Mouse (Mus musculus): ENCODE results near the gene Dynlt1b. TPM values are rescaled to one million over a fixed set of nuclear protein-coding genes. Genes with fewer than 3 reads are reported as not detected.
A peak's percentile ranks its signal among the peaks of the same experiment; 100 is the strongest.
"Not testable (repeated sequence)": the region's sequence is repeated elsewhere in the genome, so short reads cannot be mapped to it uniquely, and the experiment has no call there.

Gene Dynlt1b
- polyA plus RNA-seq (2012; rRNA removed) (130 and 152 TPM in 2 replicates), polyA plus RNA-seq (2014; fragmentation: Nextera tagmentation; extraction: Ambion mirVana) (248 and 254 TPM in 2 replicates)

DNA sequence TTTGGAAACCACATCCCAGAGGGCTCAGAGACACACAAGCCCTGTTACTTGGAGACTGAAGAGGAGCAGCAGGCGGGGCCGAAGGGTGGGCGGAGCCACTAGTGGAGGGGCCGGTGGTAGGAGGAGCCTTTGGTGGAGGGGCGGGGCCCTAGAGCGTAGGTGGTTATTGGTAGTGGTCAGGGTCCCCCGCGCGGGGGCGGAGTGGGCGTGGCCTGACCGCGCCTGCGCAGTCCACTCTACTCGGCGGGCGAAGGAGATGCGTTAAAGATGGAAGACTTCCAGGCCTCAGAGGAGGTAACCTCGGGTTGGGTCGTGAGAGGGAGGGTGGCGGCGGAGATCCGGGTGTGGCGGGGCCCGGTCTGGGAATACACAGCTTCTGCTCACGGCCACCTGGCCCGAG is at the start of gene Dynlt1b:
TSS of gene Dynlt1b (plus strand) at position 168 of the 400 bp plus-strand sequence.
- not testable (repeated sequence) for H3K27me3 ChIP-seq (ENCODE audit: control insufficient read depth, insufficient read depth, low read length); H3K27ac ChIP-seq; H3K36me3 ChIP-seq (replicated peaks; ENCODE audit: control insufficient read depth, insufficient read depth, low read depth); H3K9me3 ChIP-seq (ENCODE audit: control insufficient read depth, low read length); H3K4me1 ChIP-seq (replicated peaks; ENCODE audit: control insufficient read depth in 2 of 2, insufficient read depth in 2 of 2, low read length in 1 of 2)
- H3K9ac ChIP-seq (replicated peaks), result peak within 1 kb of the TSS; percentile 57
- 0% methylated on average over 27 of the region's 27 CpGs for WGBS (ENCODE audit: insufficient replicate concordance)
- DNase-seq (ENCODE audit: low read depth in 3 of 3, low spot score in 3 of 3) (peak; percentile 83 to 99 (median 98)), ATAC-seq (ENCODE audit: insufficient read depth) (peak; percentile 92)
- H3K4me3 ChIP-seq (ENCODE audit: insufficient read depth in 1 of 2, low read depth in 2 of 2, low read length in 2 of 2), result peak within 1 kb of the TSS; percentile 48 to 66
- peak; percentile 39; the same call in 1 of the 2 replicates for TF ChIP-seq CTCF (IDR thresholded peaks at IDR 0.05; ENCODE audit: low read depth)
- peak within 1 kb of the TSS; percentile 67 for H3K4me2 ChIP-seq (ENCODE audit: low read depth)

DNA sequence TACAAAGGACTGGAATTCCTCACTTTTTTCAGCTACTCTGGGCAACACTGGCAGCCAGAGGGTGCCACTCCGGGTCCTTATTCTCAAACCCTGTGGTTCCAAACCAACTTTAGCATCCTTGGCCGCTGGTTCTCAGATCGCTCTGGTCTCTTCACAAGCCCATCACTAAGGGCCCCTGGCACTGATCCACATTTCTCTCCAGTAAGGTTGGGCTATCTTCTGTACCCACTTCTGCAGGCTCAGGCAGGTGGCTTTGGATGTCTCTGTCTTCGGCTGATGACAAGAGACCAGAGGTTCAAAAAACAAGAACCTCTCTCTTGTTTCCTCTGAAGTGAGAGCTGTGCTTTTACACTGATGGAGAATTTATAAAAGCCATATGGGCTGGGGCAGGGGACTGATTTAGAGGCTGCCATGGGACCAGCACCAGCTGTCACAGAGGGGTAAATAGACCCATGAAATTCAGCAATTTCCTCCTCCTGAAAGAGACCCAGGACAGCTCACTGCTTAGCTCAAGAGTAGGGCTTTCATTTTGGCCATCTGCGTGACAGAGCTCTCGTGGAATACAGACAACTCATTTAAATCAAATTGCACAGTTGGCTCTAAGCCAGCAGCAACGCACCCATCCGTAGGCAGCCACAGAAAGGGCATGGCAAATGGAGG is 49.6 kb upstream of the Dynlt1b start:
- H3K9ac ChIP-seq (replicated peaks); ATAC-seq (ENCODE audit: insufficient read depth); H3K9me3 ChIP-seq (ENCODE audit: control insufficient read depth, low read length); H3K4me2 ChIP-seq (ENCODE audit: low read depth); H3K27ac ChIP-seq; DNase-seq (ENCODE audit: low read depth in 3 of 3, low spot score in 3 of 3); H3K4me3 ChIP-seq (ENCODE audit: insufficient read depth in 1 of 2, low read depth in 2 of 2, low read length in 2 of 2); H3K4me1 ChIP-seq (replicated peaks; ENCODE audit: control insufficient read depth in 2 of 2, insufficient read depth in 2 of 2, low read length in 1 of 2); H3K36me3 ChIP-seq (replicated peaks; ENCODE audit: control insufficient read depth, insufficient read depth, low read depth); H3K27me3 ChIP-seq (ENCODE audit: control insufficient read depth, insufficient read depth, low read length): not testable (repeated sequence)
- 50% methylated on average over 1 of the region's 8 CpGs for WGBS (ENCODE audit: insufficient replicate concordance)

DNA sequence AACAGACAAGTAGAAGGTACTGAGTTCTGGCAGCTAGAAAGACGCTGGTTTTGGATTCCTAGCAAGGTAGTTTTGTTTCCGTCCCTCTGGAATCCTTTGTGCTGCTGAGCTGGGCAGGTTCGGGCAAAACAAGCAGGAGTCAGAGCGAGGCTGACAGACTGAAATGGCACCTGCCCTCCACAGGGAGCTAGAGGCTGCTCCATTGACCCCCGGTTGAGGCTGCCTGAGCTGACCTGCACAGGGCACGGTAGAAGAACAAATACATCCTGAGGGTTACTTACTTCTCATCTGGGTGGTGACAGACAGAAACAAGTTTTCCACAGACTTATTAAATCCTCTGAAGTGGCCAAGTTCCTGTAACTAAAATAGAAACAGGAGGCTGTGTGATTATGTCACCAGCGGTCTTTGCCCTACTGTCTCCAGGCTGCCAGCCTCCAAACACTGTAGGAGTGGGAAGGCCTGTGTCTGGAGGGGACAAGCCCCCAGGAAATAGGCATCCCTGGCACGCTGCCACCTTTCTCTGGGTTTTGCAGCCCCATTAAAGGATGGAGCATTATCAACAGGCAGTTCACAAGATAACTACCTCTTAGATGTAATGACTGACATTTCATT is 48.7 kb upstream of the Dynlt1b start:
- not testable (repeated sequence) for H3K9me3 ChIP-seq (ENCODE audit: control insufficient read depth, low read length); H3K4me1 ChIP-seq (replicated peaks; ENCODE audit: control insufficient read depth in 2 of 2, insufficient read depth in 2 of 2, low read length in 1 of 2); H3K4me3 ChIP-seq (ENCODE audit: insufficient read depth in 1 of 2, low read depth in 2 of 2, low read length in 2 of 2); DNase-seq (ENCODE audit: low read depth in 3 of 3, low spot score in 3 of 3); ATAC-seq (ENCODE audit: insufficient read depth); H3K27me3 ChIP-seq (ENCODE audit: control insufficient read depth, insufficient read depth, low read length); H3K9ac ChIP-seq (replicated peaks); H3K4me2 ChIP-seq (ENCODE audit: low read depth); H3K27ac ChIP-seq; H3K36me3 ChIP-seq (replicated peaks; ENCODE audit: control insufficient read depth, insufficient read depth, low read depth)
- no CpG with 5 or more reads among the region's 8 CpGs for WGBS (ENCODE audit: insufficient replicate concordance)

DNA sequence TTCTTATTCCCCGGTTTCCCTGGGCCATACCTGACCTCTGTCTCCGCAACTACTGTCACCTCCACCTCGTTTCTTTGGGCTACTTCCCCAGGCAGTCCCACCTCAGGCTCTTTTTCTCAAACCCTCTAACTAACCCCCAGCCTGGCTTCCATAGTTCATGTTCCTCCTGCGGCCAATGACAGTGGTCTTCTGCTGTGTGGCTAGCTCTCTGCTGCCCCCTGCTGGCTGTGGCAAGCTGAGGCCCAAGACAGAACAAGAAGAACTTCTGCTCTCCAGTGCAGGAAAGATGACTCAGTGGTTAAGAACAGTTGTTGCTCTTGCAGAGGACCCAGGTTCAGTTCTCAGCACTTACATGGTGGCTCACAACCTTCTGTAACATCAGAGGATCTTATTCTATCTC is 43.0 kb upstream of the Dynlt1b start:
- DNase-seq (ENCODE audit: low read depth in 3 of 3, low spot score in 3 of 3); H3K9me3 ChIP-seq (ENCODE audit: control insufficient read depth, low read length); H3K36me3 ChIP-seq (replicated peaks; ENCODE audit: control insufficient read depth, insufficient read depth, low read depth); ATAC-seq (ENCODE audit: insufficient read depth); H3K4me2 ChIP-seq (ENCODE audit: low read depth); H3K27ac ChIP-seq; H3K9ac ChIP-seq (replicated peaks); H3K4me1 ChIP-seq (replicated peaks; ENCODE audit: control insufficient read depth in 2 of 2, insufficient read depth in 2 of 2, low read length in 1 of 2); H3K27me3 ChIP-seq (ENCODE audit: control insufficient read depth, insufficient read depth, low read length); H3K4me3 ChIP-seq (ENCODE audit: insufficient read depth in 1 of 2, low read depth in 2 of 2, low read length in 2 of 2): not testable (repeated sequence)
- WGBS (ENCODE audit: insufficient replicate concordance), result no CpG with 5 or more reads among the region's 4 CpGs

DNA sequence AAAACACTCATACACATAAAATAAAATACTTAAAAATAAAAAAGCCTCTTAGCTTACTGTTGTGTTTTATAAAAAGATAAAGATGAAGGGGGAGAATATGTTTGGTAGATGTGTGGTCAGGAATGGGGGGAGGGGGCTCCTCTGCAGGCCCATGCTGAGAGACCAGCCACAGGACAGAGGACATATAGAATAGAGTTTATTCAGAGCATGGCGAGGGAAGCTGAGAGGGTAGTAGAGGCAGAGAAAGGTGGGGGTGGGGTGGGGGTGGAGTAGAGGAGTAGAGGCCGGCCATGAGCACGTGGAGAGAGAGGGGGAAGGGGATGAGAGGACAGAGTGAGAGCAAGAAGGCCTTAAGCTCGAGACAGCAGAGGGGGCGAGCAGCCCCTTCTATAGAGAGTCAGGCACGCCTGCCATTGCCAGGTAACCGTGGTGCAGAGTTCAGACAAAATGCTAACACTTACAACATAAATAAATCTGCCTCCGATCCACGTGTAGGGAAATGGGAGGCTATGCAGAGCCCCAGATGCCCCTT is 42.5 kb upstream of the Dynlt1b start:
- H3K4me3 ChIP-seq (ENCODE audit: insufficient read depth in 1 of 2, low read depth in 2 of 2, low read length in 2 of 2); H3K4me2 ChIP-seq (ENCODE audit: low read depth); DNase-seq (ENCODE audit: low read depth in 3 of 3, low spot score in 3 of 3); ATAC-seq (ENCODE audit: insufficient read depth); H3K36me3 ChIP-seq (replicated peaks; ENCODE audit: control insufficient read depth, insufficient read depth, low read depth); H3K9me3 ChIP-seq (ENCODE audit: control insufficient read depth, low read length); H3K27ac ChIP-seq; H3K4me1 ChIP-seq (replicated peaks; ENCODE audit: control insufficient read depth in 2 of 2, insufficient read depth in 2 of 2, low read length in 1 of 2); H3K27me3 ChIP-seq (ENCODE audit: control insufficient read depth, insufficient read depth, low read length); H3K9ac ChIP-seq (replicated peaks): not testable (repeated sequence)
- WGBS (ENCODE audit: insufficient replicate concordance), result no CpG with 5 or more reads among the region's 9 CpGs

DNA sequence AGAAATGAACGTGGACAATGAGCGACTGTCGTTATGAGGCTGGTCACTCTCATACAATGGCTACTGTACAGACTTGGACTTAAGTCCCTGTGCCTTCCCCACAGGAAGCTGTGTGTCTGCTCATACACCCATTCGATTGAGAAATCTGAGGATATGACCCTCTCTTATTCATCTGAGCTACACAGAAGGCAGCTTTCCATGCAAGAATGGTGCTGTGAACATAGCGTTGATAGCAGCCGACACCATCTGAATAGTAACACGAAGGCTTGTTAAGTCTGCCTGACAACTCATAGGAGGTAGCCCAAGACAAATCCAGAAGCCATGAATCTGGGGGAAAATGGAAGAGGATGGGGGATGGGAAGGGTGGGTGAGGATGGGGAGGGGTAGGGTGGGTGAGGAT is 40.4 kb upstream of the Dynlt1b start:
- H3K27me3 ChIP-seq (ENCODE audit: control insufficient read depth, insufficient read depth, low read length); H3K27ac ChIP-seq; H3K9me3 ChIP-seq (ENCODE audit: control insufficient read depth, low read length); ATAC-seq (ENCODE audit: insufficient read depth); DNase-seq (ENCODE audit: low read depth in 3 of 3, low spot score in 3 of 3); H3K9ac ChIP-seq (replicated peaks); H3K4me2 ChIP-seq (ENCODE audit: low read depth); H3K4me1 ChIP-seq (replicated peaks; ENCODE audit: control insufficient read depth in 2 of 2, insufficient read depth in 2 of 2, low read length in 1 of 2); H3K4me3 ChIP-seq (ENCODE audit: insufficient read depth in 1 of 2, low read depth in 2 of 2, low read length in 2 of 2); H3K36me3 ChIP-seq (replicated peaks; ENCODE audit: control insufficient read depth, insufficient read depth, low read depth): not testable (repeated sequence)
- 68% methylated on average over 2 of the region's 7 CpGs for WGBS (ENCODE audit: insufficient replicate concordance)

- DNase-seq (ENCODE audit: low read depth in 3 of 3, low spot score in 3 of 3); H3K4me1 ChIP-seq (replicated peaks; ENCODE audit: control insufficient read depth in 2 of 2, insufficient read depth in 2 of 2, low read length in 1 of 2); H3K4me3 ChIP-seq (ENCODE audit: insufficient read depth in 1 of 2, low read depth in 2 of 2, low read length in 2 of 2); H3K36me3 ChIP-seq (replicated peaks; ENCODE audit: control insufficient read depth, insufficient read depth, low read depth); H3K9ac ChIP-seq (replicated peaks); H3K4me2 ChIP-seq (ENCODE audit: low read depth); H3K27ac ChIP-seq; H3K9me3 ChIP-seq (ENCODE audit: control insufficient read depth, low read length); H3K27me3 ChIP-seq (ENCODE audit: control insufficient read depth, insufficient read depth, low read length); ATAC-seq (ENCODE audit: insufficient read depth): not testable (repeated sequence)
- 73% methylated on average over 1 of the region's 2 CpGs for WGBS (ENCODE audit: insufficient replicate concordance)
Measured at GRCm38 (mm10) chr17:6390731-6391130, 39.2 kb upstream of the Dynlt1b start.

DNA sequence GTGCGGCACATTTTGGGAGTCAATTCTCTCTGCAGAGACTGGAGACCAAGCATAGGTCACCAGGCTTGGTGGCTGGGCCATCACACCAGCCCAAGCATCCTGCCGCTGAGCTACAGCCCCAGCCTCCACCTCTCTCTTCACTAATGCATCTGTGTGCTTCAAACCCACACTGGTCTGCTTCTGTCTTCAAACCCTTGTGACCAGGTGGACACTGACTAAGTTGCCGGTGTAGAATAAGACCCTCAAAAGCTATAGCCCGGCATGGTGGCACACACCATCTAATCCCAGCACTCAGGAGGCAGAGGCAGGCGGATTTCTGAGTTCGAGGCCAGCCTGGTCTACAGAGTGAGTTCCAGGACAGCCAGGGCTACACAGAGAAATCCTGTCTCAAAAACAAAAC is 38.2 kb upstream of the Dynlt1b start:
- not testable (repeated sequence) for H3K9ac ChIP-seq (replicated peaks); H3K36me3 ChIP-seq (replicated peaks; ENCODE audit: control insufficient read depth, insufficient read depth, low read depth); H3K9me3 ChIP-seq (ENCODE audit: control insufficient read depth, low read length); H3K27me3 ChIP-seq (ENCODE audit: control insufficient read depth, insufficient read depth, low read length); DNase-seq (ENCODE audit: low read depth in 3 of 3, low spot score in 3 of 3); H3K4me2 ChIP-seq (ENCODE audit: low read depth); H3K4me3 ChIP-seq (ENCODE audit: insufficient read depth in 1 of 2, low read depth in 2 of 2, low read length in 2 of 2); ATAC-seq (ENCODE audit: insufficient read depth); H3K27ac ChIP-seq; H3K4me1 ChIP-seq (replicated peaks; ENCODE audit: control insufficient read depth in 2 of 2, insufficient read depth in 2 of 2, low read length in 1 of 2)
- WGBS (ENCODE audit: insufficient replicate concordance), result 71% methylated on average over 5 of the region's 6 CpGs

All from liver, embryonic 14.5 days (tissue).